Mouse (Mus musculus) liver, postnatal 0 days (tissue): ENCODE measurements around the gene Ccdc91.

Experiments
- CTCF ChIP-seq: sonication (generic); IDR thresholded peaks from 2 replicates; pipeline ENCODE4 v1.5.1; 2016; ENCODE audit warnings: antibody characterized with exemption, low read depth
- EP300 ChIP-seq: IDR thresholded peaks from 2 replicates; pipeline ENCODE4 v1.6.1; 2016; ENCODE audit warnings: antibody characterized with exemption, low read depth, mild to moderate bottlenecking

GRCm38 (mm10) chr6:147664339-147664738 lies 188.7 kb downstream of the Ccdc91 start:
- TF ChIP-seq CTCF (peak; percentile 62), EP300 (no peak)
